Mouse (Mus musculus) limb, embryonic 10.5 days (tissue): Measurements from ENCODE around the gene Eml1. TPM values are rescaled to one million over a fixed set of nuclear protein-coding genes. Genes with fewer than 3 reads are reported as not detected.

Experiments used
- DNase-seq: peaks from one replicate; pipeline ENCODE4 v3.0.0-alpha.2; 2017; ENCODE audit warnings: low spot score
- H3K27ac ChIP-seq: fragments of 300-500 bp; sonication (generic); 2 replicates; pipeline ENCODE4 v1.5.1; 2016; ENCODE audit warnings: mild to moderate bottlenecking
- H3K27me3 ChIP-seq: fragments of 300-500 bp; sonication (generic); 2 replicates; pipeline ENCODE4 v1.6.1; 2016; ENCODE audit warnings: low read depth, mild to moderate bottlenecking; ENCODE audit not compliant: poor library complexity, severe bottlenecking
- H3K36me3 ChIP-seq: fragments of 300-500 bp; sonication (generic); 2 replicates; pipeline ENCODE4 v1.6.1; 2016; ENCODE audit warnings: mild to moderate bottlenecking, moderate library complexity
- H3K4me1 ChIP-seq: fragments of 300-500 bp; sonication (generic); 2 replicates; pipeline ENCODE4 v1.6.1; 2016
- H3K4me3 ChIP-seq: fragments of 300-500 bp; sonication (generic); 2 replicates; pipeline ENCODE4 v1.5.1; 2016; ENCODE audit warnings: mild to moderate bottlenecking, moderate library complexity
- H3K9me3 ChIP-seq: fragments of 300-500 bp; sonication (generic); replicated peaks from 2 replicates; pipeline ENCODE4 v1.6.1; 2016; ENCODE audit warnings: mild to moderate bottlenecking
- WGBS: fragments of 180-500 bp; shearing (Covaris S2); methylation state at CpG from one replicate; pipeline ENCODE4 v1.1.7; 2016; 5-methylcytosine and 5-hydroxymethylcytosine counted together
- polyA plus RNA-seq: library from polyadenylated mRNA; unstranded; fragments of >200 nt; fragmentation: Nextera tagmentation; extraction: Ambion mirVana; gene quantifications from 2 replicates; pipeline ENCODE4 v1.2.1, GENCODE M21; 2016

Eml1 gene
- polyA plus RNA-seq, 1 experiment from 2014 or later: 64.7 TPM

DNA sequence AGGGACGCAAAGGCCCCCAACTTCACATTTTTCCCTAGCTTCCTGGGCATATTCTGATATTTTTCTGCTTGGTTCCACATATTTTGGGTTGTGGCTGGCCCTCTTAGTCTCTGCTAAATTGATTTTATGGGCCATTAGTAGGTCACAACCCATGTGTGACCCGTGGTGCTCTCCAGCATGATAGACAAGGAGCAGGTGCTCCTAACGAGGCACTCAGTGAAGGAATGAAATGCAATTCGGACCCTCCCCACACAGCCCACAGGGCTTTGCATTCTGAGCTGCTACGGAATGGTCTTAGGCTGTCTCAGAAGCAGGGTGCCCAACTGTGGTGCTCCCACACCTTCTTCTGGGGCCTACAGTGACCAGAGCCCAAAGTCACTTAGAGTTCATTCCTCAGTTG is 38.3 kb downstream of the Eml1 start:
- Histone ChIP-seq H3K27ac (no peak overlapping the region), H3K4me1 (peaks cover 37% of the 10 kb centered on the region)
- WGBS: 62% methylated on average over 5 of the region's 5 CpGs

DNA sequence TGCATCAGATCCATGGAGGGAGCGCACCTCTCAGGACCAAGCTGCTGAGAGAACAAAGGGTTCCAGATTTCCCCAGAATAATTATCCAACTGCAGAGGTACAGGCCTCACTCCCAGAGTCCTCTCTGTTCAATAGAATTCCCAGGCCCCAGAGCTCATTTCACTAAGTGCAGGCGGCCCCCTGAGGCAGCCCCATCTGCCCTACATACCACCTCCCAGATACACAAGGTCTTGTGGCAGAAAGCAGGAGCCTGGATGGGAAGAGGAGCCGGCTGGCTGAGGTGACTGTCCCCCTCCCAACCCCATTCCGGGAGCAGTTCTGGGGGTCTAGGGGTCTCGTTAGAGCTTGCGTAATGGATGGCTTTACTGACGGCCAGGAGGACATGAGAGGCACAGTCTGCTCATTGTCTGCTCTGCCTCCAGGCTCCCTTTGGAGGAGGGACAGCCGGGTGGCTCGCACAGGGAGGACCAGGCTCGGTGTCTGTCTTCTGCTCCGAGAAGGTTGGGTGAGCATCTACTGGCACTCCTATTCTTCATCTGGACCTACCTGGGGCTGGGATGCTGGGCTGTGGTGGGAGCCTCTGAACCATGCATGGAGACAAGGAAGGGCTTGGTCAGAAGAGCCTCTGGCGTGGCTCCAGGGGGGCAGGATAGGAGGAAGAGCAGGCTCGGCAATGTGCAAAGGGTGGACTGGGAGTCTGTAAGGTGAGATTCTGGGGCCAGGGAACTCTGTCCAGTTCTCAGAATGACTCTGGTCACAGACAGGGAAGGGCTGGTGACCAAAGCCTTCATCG is 39.9 kb downstream of the Eml1 start:
- H3K27me3 ChIP-seq: peaks cover 16% of the 10 kb centered on the region; the same call in 1 of the 2 replicates
- H3K4me1 ChIP-seq: peaks cover 34% of the 10 kb centered on the region
- no peak overlapping the region for H3K4me3 ChIP-seq
- 0 out of 2 replicates have a peak overlapping the region, but pooled peaks have one; percentile 46 for H3K27ac ChIP-seq
- 61% methylated on average over 14 of the region's 14 CpGs for WGBS
- H3K36me3 ChIP-seq: no peaks in the 10 kb centered on the region
- DNase-seq: no peak
- H3K9me3 ChIP-seq: no peaks in the 10 kb centered on the region

More for the DNA sequence above, 38.3 kb downstream of the Eml1 start:
- H3K36me3 ChIP-seq: no peaks in the 10 kb centered on the region
- no peak overlapping the region for H3K4me3 ChIP-seq
- no peak for DNase-seq
- H3K9me3 ChIP-seq: no peaks in the 10 kb centered on the region
- H3K27me3 ChIP-seq: peaks cover 16% of the 10 kb centered on the region; the same call in 1 of the 2 replicates

DNA sequence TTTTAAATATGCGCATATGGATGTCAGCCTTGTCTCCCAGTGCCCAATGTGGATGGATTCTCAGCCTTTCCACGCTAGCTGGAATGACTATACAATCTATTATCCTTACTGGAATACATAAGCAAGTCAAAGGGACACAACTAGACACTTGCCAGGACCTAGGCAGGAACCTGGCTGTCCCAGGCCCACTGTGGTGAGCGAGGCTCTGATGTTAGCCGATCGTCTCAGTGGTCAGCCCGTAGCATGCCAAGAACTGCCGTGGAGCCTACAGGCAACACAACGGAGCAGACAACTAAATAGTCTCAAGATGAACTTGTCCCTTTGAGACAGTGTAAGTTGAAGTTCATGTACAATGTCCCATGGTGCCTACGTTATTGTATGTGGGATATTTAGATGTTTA is 44.2 kb downstream of the Eml1 start:
- Histone ChIP-seq H3K4me1 (peaks cover 19% of the 10 kb centered on the region), H3K27me3 (peaks cover 16% of the 10 kb centered on the region; the same call in 1 of the 2 replicates), H3K27ac (no peak overlapping the region), H3K9me3 (no peaks in the 10 kb centered on the region), H3K4me3 (no peak overlapping the region), H3K36me3 (no peaks in the 10 kb centered on the region)
- WGBS: 95% methylated on average over 9 of the region's 9 CpGs
- DNase-seq: no peak

DNA sequence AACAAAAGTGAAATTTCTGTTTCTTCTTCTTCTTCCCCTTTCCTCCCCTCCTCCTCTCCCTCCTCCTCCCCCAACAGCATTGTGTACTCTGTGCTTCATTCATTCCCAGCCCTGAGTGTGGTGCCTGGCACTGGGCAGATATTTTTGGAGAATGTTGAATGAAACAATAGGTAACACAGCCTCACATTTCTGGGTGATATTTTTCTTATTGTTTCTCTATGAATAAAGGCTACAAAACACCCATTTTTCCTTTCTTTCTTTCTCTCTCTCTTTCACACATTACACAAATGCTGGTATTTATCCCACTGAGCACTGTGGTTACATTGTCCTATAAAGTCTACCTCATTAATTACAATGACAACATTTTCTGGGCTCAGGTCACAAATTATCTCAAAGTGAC is 48.8 kb downstream of the Eml1 start:
- H3K27me3 ChIP-seq: peaks cover 12% of the 10 kb centered on the region
- peaks cover 29% of the 10 kb centered on the region for H3K4me1 ChIP-seq
- no peak for DNase-seq
- no peaks in the 10 kb centered on the region for H3K9me3 ChIP-seq
- no peak overlapping the region for H3K27ac ChIP-seq
- H3K36me3 ChIP-seq: no peaks in the 10 kb centered on the region
- H3K4me3 ChIP-seq: no peak overlapping the region

DNA sequence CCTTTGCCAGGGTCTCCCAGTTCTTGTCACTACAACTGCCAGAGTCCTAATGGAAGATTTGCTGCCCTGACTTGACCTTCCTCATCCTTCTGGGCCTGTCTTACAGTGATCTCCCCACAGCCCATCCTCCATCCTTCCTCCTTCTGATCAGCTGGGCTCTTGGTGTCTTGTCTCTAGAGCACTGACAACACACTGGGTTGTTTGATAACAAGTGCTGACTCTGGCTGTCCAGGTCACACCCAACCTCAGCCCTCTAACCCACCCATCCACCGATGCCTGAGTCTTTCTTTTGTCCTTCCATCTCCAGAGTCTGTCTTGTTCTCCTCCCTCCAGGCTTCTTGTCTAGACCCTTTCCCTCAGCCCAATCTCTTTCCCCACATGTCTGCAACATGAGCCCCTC is 50.7 kb downstream of the Eml1 start:
- Histone ChIP-seq H3K4me3 (no peak overlapping the region), H3K27ac (no peak overlapping the region), H3K4me1 (peaks cover 32% of the 10 kb centered on the region), H3K27me3 (peaks cover 12% of the 10 kb centered on the region), H3K36me3 (no peaks in the 10 kb centered on the region), H3K9me3 (no peaks in the 10 kb centered on the region)
- 81% methylated on average over 1 of the region's 1 CpGs for WGBS
- no peak for DNase-seq

DNA sequence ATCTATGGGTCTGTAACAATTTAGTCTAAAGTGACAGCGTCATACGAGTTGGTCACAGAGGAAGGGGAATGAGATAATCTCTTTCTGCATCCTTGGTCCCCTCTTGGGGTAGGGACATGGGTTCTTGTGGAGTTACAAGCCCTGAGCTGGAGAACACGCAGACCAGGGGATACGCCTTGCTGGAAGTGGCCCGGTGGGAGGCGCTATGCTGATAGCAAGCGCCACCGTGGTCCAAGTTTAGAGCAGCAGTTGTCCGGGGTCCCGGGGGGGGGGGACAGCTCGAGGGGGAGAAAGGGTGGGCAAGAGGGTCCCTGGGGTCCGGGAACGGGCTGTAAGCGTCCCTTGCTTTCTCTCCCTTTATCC is 51.7 kb downstream of the Eml1 start:
- no peaks in the 10 kb centered on the region for H3K36me3 ChIP-seq
- under 1% methylated on average over 11 of the region's 14 CpGs for WGBS
- H3K9me3 ChIP-seq: no peaks in the 10 kb centered on the region
- peaks cover 32% of the 10 kb centered on the region for H3K4me1 ChIP-seq
- DNase-seq: no peak
- peaks cover 12% of the 10 kb centered on the region for H3K27me3 ChIP-seq
- peak overlapping the region; percentile 94 for H3K4me3 ChIP-seq
- peak overlapping the region; percentile 96 for H3K27ac ChIP-seq

DNA sequence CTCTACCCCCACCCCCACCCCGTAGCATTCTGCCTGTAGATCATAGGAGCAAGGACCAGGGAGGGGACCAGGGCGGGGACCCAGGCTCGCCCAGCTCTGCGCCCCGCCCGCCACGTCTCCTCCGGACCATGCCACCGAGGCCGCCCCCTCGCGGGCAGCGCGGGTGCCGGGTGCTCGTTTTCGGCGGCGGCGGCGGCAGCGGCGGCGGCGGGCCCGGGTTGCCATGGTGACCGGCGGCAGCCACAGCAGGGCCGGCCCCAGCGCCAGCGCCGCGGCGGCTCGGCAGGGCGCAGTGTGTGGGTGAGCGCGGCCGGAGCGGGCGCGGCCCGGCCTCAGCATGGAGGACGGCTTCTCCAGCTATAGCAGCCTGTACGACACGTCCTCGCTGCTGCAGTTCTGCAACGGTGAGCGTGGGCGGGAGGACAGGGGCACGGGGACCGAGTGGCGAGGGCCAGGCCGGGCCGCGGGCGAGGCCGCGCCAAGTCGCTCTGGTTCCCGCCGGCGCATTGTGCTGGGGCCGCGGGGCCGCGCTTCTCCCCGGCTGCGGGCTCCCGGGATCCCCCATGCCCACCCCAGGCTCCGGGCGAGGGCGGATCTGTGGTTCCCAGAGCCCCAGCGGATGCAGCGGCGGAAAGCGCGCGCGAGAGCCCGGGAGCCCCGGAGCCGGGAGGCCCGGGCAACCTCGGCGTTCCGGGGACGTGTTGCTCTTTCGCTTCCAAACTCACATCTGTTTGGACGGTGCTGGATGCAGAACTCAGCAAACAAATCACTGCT is 52.3 kb downstream of the Eml1 start:
- Histone ChIP-seq H3K27ac (peak overlapping the region; percentile 96), H3K36me3 (no peaks in the 10 kb centered on the region), H3K9me3 (no peaks in the 10 kb centered on the region), H3K4me1 (peaks cover 32% of the 10 kb centered on the region), H3K27me3 (peaks cover 12% of the 10 kb centered on the region), H3K4me3 (peak overlapping the region; percentile 94)
- under 1% methylated on average over 90 of the region's 90 CpGs for WGBS
- peak; percentile 95 for DNase-seq

DNA sequence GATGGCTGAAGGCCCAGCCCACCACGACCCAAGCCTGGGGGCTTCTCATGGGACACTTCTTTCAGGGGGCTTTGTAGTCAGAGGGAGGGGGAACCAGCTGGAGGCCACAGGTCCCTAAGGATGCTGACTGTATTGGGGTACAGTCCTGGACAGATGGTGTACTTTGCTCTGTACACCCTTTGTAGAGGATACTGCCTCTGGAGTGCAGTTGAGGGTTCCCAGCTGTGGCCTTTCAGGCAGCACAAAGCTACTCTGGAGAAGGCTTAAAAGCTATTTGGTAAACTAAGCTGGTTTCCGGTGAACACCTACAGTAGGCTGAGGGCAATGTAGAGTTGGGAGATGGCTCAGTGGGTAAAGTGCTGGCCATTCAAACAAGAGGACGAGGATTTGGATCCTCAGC is 60.2 kb downstream of the Eml1 start:
- DNase-seq: no peak
- Histone ChIP-seq H3K27ac (no peak overlapping the region), H3K4me3 (no peak overlapping the region), H3K9me3 (no peaks in the 10 kb centered on the region), H3K4me1 (peaks cover 11% of the 10 kb centered on the region), H3K27me3 (no peaks in the 10 kb centered on the region), H3K36me3 (no peaks in the 10 kb centered on the region)
- WGBS: 92% methylated on average over 3 of the region's 3 CpGs

DNA sequence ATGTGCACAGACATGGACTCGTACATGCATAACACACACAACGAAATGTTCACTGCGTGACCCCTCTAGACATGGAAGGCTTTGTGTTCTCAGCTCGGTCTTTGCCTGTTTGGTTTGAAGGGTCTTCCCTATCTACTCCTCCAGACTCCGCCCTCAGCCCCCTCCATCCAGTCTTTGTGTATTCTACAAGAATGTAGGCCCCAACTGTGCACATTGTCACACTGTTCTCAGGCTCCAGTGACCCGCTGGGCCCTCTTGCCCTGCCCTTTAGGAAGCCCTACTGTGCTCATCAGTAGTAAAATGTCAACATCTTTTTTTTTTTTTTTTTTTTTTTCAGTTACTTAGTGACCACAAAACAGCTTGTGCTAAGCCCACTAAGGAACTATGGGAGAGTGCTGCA is 61.0 kb downstream of the Eml1 start:
- Histone ChIP-seq H3K27ac (no peak overlapping the region), H3K9me3 (no peaks in the 10 kb centered on the region), H3K4me1 (peaks cover 16% of the 10 kb centered on the region), H3K27me3 (no peaks in the 10 kb centered on the region), H3K36me3 (no peaks in the 10 kb centered on the region), H3K4me3 (no peak overlapping the region)
- DNase-seq: no peak
- WGBS: 81% methylated on average over 6 of the region's 6 CpGs

DNA sequence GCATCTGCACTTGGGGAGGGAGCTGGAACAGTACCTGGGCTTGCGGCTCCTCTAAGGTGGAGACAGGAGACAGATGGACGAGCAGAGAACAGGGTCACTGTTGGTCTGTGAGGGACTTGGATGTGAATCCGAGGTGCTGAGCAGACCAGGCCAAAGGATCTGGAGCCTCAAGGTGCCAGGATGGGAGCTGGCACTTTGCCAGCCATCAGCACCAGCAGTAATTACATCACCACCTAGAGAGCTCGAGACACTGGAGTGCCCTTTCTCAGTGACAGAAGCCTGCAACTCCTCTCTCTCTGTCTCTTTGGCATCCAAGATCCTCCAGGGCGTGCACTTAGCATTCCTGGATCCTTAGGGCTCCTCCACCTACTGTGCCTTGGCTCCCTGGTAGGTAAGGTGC is 61.8 kb downstream of the Eml1 start:
- Histone ChIP-seq H3K4me1 (peaks cover 16% of the 10 kb centered on the region), H3K27me3 (no peaks in the 10 kb centered on the region), H3K27ac (no peak overlapping the region), H3K4me3 (no peak overlapping the region), H3K9me3 (no peaks in the 10 kb centered on the region), H3K36me3 (no peaks in the 10 kb centered on the region)
- WGBS: 75% methylated on average over 5 of the region's 5 CpGs
- DNase-seq: no peak

DNA sequence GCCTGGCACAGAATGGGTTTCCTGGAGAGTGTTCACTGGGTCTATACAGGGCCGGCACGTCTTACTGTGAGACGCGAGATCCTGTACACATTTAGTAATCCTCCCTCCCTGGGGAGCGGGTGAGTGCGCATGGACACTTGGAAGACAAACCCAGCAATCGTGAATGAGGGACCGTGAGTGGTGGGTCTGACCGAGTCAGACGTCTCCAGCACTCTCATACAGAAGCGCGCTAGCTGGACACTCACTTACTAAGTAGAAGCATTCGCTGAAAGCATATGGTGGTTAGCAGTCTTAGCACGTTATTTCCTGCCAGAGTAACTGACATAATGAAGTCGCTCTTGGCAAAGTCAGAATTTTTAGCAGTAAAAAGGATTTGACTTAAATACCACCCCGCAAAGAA is 62.3 kb downstream of the Eml1 start:
- WGBS: 85% methylated on average over 16 of the region's 16 CpGs
- H3K4me1 ChIP-seq: peaks cover 16% of the 10 kb centered on the region

DNA sequence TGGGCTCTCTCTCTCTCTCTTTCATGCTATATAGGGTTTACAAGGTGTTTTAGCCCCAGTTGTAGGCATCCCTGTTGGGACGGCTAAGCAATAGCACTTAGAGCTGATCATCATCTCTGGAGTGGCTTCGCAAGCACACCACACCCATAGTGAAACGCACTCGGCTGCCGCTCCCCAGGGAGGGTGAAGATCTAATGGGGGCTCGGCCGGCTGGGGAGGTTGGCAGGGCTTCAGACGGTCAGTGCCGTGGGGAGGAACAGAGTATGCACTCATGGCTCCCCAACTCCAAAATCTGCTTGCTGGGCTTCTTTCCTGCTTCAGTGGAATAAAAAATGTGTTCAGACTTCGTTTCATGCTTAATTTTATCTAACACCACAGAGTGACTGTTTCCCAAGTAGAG is 62.7 kb downstream of the Eml1 start:
- H3K27ac ChIP-seq: no peak overlapping the region
- no peaks in the 10 kb centered on the region for H3K36me3 ChIP-seq
- H3K4me1 ChIP-seq: peaks cover 16% of the 10 kb centered on the region

More for the DNA sequence above, 62.3 kb downstream of the Eml1 start:
- Histone ChIP-seq H3K27me3 (no peaks in the 10 kb centered on the region), H3K4me3 (no peak overlapping the region), H3K9me3 (no peaks in the 10 kb centered on the region), H3K27ac (no peak overlapping the region), H3K36me3 (no peaks in the 10 kb centered on the region)
- DNase-seq: no peak

DNA sequence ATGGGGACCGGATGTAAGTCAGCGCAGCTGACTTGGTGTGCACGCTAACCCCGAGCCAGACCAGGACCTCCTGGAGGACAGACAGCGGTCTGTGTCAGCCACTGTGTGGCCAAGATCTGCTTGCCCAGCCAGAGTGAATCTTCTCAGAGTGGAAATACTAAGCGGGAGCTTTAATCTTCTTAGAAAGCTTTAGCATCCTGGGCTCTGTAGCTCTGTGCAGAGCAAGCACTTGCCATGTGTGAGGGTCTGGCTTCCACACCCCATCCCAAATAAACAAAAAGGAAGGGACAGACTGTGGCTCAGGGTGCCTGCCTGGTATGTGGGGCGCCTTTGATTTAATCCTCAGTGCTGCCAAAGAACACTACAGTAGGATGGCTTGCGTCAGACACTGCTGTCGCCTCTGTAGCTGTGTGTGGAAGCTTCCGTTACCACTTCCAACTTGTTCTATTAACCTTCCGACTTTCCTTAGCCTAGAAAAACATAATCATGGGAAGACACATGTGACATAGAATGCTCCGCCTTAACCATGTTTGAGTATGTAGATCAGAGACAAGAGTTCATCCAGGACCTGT is 64.8 kb downstream of the Eml1 start:
- WGBS: 66% methylated on average over 12 of the region's 12 CpGs

More for the DNA sequence above, 62.7 kb downstream of the Eml1 start:
- no peaks in the 10 kb centered on the region for H3K27me3 ChIP-seq
- DNase-seq: no peak
- H3K9me3 ChIP-seq: no peaks in the 10 kb centered on the region
- 74% methylated on average over 10 of the region's 10 CpGs for WGBS
- H3K4me3 ChIP-seq: no peak overlapping the region

More for the DNA sequence above, 64.8 kb downstream of the Eml1 start:
- Histone ChIP-seq H3K27me3 (no peaks in the 10 kb centered on the region), H3K4me3 (no peak overlapping the region), H3K4me1 (peaks cover 16% of the 10 kb centered on the region), H3K27ac (no peak overlapping the region), H3K9me3 (no peaks in the 10 kb centered on the region), H3K36me3 (no peaks in the 10 kb centered on the region)
- DNase-seq: no peak
